Mouse (Mus musculus): Measurements from ENCODE around the gene Ntn4. TPM values are rescaled to one million over a fixed set of nuclear protein-coding genes. Genes with fewer than 3 reads are reported as not detected.

Gene Ntn4
- polyA plus RNA-seq, 1 experiment from 2014 or later, result 0.76 TPM

DNA sequence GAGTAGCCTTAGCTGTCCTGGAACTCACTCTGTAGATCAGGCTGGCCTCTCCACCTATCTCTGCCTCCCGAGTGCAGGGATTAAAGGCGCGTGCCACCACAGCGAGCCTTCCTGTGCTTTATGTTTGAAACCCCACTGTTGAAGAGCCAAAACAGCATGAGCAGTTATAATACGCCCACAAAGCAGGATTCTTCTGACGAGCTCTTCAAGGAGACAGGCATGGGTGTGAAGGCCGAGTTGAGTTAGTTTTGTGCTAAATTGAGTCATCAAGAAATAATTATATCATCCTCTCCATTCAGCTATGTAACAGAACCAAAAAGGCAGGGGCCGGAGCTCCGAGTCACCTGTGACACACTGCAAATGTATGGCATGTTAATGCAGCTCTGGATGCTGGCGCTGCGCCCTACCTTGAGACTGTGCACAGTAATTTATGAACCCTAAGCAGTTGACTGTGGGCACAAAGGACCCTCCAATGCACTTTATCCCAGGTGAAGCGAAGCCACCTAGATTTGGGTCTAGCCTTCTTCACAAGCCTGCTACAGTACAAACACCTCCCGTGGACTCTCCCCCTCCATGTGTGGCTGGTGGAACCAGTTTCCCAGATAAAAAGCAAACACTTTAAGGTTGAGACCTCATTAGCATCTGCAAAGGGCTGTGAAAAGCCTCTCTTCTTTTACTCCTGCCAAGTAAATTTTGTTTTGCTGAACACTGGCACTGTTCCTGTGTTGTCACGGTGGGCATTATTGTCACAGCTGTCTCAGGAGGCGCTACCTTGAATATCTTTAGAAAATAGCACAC lies 142.9 kb downstream of the Ntn4 start:
- no peaks in the 10 kb centered on the region for H3K4me1 ChIP-seq (ENCODE audit: insufficient read depth)
- no peak for ATAC-seq (ENCODE audit: insufficient read depth)

More for the DNA sequence above, 142.9 kb downstream of the Ntn4 start:
- H3K27me3 ChIP-seq (ENCODE audit: insufficient read depth, low read length), result no peaks in the 10 kb centered on the region
- H3K27ac ChIP-seq (ENCODE audit: low read depth), result no peak overlapping the region
- DNase-seq, result peak; percentile 47
- 59% methylated on average over 15 of the region's 15 CpGs for WGBS
- no peak overlapping the region for H3K9ac ChIP-seq
- H3K4me3 ChIP-seq (ENCODE audit: low read depth, low read length), result no peak overlapping the region
- TF ChIP-seq CTCF (IDR thresholded peaks at IDR 0.05; ENCODE audit: low read depth), result no peak
- H3K9me3 ChIP-seq (ENCODE audit: low read depth, low read length), result no peaks in the 10 kb centered on the region
- H3K36me3 ChIP-seq (ENCODE audit: insufficient read depth), result no peaks in the 10 kb centered on the region
- no peak overlapping the region for H3K4me2 ChIP-seq

Other genes starting within 250 kb of the Ntn4 start
- 209 and 219 TPM in 2 replicates for gene Lta4h, start 187.3 kb upstream of the Ntn4 start, polyA plus RNA-seq (2014; fragmentation: Nextera tagmentation; extraction: Ambion mirVana)
- 0.29 TPM in 1 of 2 replicates, not detected in the other for gene Hal, start 151.9 kb upstream of the Ntn4 start, polyA plus RNA-seq (2014; fragmentation: Nextera tagmentation; extraction: Ambion mirVana)
- gene Amdhd1, start 100.6 kb upstream of the Ntn4 start, polyA plus RNA-seq (2014; fragmentation: Nextera tagmentation; extraction: Ambion mirVana), result 0.32 and 0.41 TPM in 2 replicates
- 0.35 and 0.76 TPM in 2 replicates for gene Ccdc38, start 100.0 kb upstream of the Ntn4 start, polyA plus RNA-seq (2014; fragmentation: Nextera tagmentation; extraction: Ambion mirVana)
- gene Snrpf, start 51.0 kb upstream of the Ntn4 start, polyA plus RNA-seq (2014; fragmentation: Nextera tagmentation; extraction: Ambion mirVana), result 148 and 155 TPM in 2 replicates
- gene Usp44, start 190.9 kb downstream of the Ntn4 start, polyA plus RNA-seq (2014; fragmentation: Nextera tagmentation; extraction: Ambion mirVana), result 0.70 and 0.74 TPM in 2 replicates

Data from lung, embryonic 14.5 days (tissue).